Mouse (Mus musculus): ENCODE data around the gene Dio3. TPM values are rescaled to one million over a fixed set of nuclear protein-coding genes. Genes with fewer than 3 reads are reported as not detected.

The Dio3 gene
- polyA plus RNA-seq, 1 experiment from 2014 or later = 3.8 TPM

Small RNAs within 50 kb of the gene (microRNA-seq; reads per million reads assigned to microRNA genes)
- 177 reads per million, percentile 61 among the genes with 10 or more reads in this experiment for gene Mir1247

Other genes starting within 250 kb of the Dio3 start
- gene Ppp2r5c, start 168.1 kb downstream of the Dio3 start, polyA plus RNA-seq (2015; fragmentation: Nextera tagmentation; extraction: Ambion mirVana) = 137 TPM in 2 replicates

Data from forebrain, embryonic 15.5 days (tissue).